Mouse (Mus musculus) hindbrain, embryonic 14.5 days (tissue): ENCODE results near the gene Gm21103. TPM values are rescaled to one million over a fixed set of nuclear protein-coding genes. Genes with fewer than 3 reads are reported as not detected.
"Not testable (repeated sequence)": the region's sequence is repeated elsewhere in the genome, so short reads cannot be mapped to it uniquely, and the experiment has no call there.

ENCODE experiments used
- ATAC-seq: fragments of 200-750 bp; cut with Nextera tagmentation; 2 replicates; pipeline ENCODE4 v1.8.0; 2017; ENCODE audit warnings: moderate number of reproducible peaks, mild to moderate bottlenecking, moderate TSS enrichment, moderate library complexity; ENCODE audit not compliant: low FRiP score
- DNase-seq: peaks from one replicate; pipeline ENCODE4 v3.0.0-alpha.2; 2015; ENCODE audit warnings: low spot score
- H3K27ac ChIP-seq: fragments of 300-500 bp; sonication (generic); 2 replicates; pipeline ENCODE4 v1.5.1; 2014; ENCODE audit warnings: mild to moderate bottlenecking, moderate library complexity
- H3K27me3 ChIP-seq: fragments of 300-500 bp; sonication (generic); 2 replicates; pipeline ENCODE4 v1.6.1; 2014; ENCODE audit warnings: mild to moderate bottlenecking, low read length, mixed read lengths; ENCODE audit not compliant: control insufficient read depth, insufficient read depth
- H3K36me3 ChIP-seq: fragments of 300-500 bp; sonication (generic); replicated peaks from 2 replicates; pipeline ENCODE4 v1.6.1; 2014; ENCODE audit not compliant: control insufficient read depth, insufficient read depth
- H3K4me1 ChIP-seq: fragments of 300-500 bp; sonication (generic); replicated peaks from 2 replicates; pipeline ENCODE4 v1.6.1; 2014; ENCODE audit warnings: antibody characterized with exemption, low read length, mixed read lengths; ENCODE audit not compliant: control insufficient read depth, insufficient read depth
- H3K4me2 ChIP-seq: fragments of 300-500 bp; sonication (generic); replicated peaks from 2 replicates; pipeline ENCODE4 v1.6.1; 2014; ENCODE audit warnings: mild to moderate bottlenecking, moderate library complexity
- H3K4me3 ChIP-seq: fragments of 300-500 bp; sonication (generic); replicated peaks from 2 replicates; pipeline ENCODE4 v1.5.1; 2014; ENCODE audit warnings: mild to moderate bottlenecking, low read length
- H3K9ac ChIP-seq: fragments of 300-500 bp; sonication (generic); 2 replicates; pipeline ENCODE4 v1.6.1; 2014
- H3K9me3 ChIP-seq: fragments of 300-500 bp; sonication (generic); 2 replicates; pipeline ENCODE4 v1.6.1; 2016; ENCODE audit warnings: low read length; ENCODE audit not compliant: control insufficient read depth
- WGBS: fragments of 180-500 bp; shearing (Covaris S2); extraction: QIAGEN DNeasy Blood & Tissue Kit; methylation state at CpG from one replicate; pipeline ENCODE4 v1.1.7; 2014; 5-methylcytosine and 5-hydroxymethylcytosine counted together
- polyA plus RNA-seq: library from polyadenylated mRNA; unstranded; fragments of >200 nt; fragmentation: Nextera tagmentation; extraction: Ambion mirVana; gene quantifications from 2 replicates; pipeline ENCODE4 v1.2.1, GENCODE M21; 2014

Gm21103 gene
- 0.23 TPM in 1 of 2 replicates, not detected in the other for polyA plus RNA-seq

DNA sequence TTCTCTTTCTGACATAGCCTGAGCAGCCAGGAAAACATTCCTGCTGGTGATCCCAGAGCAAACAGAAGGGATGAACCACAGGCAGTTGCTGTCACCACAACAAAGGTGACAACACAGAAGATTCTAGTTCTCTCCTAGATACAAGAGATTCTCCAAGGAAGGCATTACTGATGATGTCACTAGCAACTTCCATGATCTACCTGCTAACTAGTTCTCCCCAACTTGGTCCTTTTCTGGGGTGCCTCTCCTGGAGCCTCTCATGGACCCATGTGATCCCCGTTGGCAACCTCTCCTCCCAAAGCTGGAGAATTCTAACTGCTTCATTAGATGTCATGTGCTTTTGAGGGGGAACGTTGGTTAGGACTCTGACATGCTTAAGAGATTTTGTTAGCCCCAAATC is at the start of gene Gm21103:
Gene Gm21103 (minus strand): TSS at position 101 of the 400 bp plus-strand sequence.
- not testable (repeated sequence) for H3K27me3 ChIP-seq, DNase-seq, H3K9ac ChIP-seq, H3K36me3 ChIP-seq, ATAC-seq, H3K4me1 ChIP-seq, H3K9me3 ChIP-seq, H3K4me2 ChIP-seq, H3K27ac ChIP-seq, H3K4me3 ChIP-seq
- WGBS: 91% methylated on average over 2 of the region's 2 CpGs

DNA sequence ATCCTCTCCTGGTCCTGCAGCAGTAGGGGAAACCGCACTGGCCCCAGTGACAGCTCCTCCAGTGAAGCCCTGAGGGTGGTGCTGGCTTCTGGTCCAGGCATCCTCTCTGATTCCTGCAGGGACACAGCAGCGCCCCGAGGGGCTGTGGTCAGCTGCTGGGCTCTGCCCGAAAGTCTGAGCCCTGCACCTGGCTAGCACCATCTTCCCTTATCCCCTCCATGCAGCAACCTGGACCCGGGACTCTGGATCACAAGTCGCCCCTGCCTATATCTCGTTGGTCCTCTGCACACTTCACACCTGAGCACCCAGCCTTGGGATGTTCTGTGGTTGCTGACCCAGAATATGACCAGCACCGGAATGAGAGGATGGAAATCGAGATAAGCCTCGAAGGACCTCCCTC is 38.9 kb upstream of the Gm21103 start, which contains the start of gene Gm3618:
Gene Gm3618 (minus strand): TSS at position 101 of the 400 bp plus-strand sequence.
- H3K4me2 ChIP-seq, H3K36me3 ChIP-seq, H3K27ac ChIP-seq, ATAC-seq, H3K27me3 ChIP-seq, DNase-seq, H3K4me3 ChIP-seq, H3K4me1 ChIP-seq, H3K9ac ChIP-seq, H3K9me3 ChIP-seq: not testable (repeated sequence)
- WGBS: no CpG with 5 or more reads among the region's 10 CpGs

DNA sequence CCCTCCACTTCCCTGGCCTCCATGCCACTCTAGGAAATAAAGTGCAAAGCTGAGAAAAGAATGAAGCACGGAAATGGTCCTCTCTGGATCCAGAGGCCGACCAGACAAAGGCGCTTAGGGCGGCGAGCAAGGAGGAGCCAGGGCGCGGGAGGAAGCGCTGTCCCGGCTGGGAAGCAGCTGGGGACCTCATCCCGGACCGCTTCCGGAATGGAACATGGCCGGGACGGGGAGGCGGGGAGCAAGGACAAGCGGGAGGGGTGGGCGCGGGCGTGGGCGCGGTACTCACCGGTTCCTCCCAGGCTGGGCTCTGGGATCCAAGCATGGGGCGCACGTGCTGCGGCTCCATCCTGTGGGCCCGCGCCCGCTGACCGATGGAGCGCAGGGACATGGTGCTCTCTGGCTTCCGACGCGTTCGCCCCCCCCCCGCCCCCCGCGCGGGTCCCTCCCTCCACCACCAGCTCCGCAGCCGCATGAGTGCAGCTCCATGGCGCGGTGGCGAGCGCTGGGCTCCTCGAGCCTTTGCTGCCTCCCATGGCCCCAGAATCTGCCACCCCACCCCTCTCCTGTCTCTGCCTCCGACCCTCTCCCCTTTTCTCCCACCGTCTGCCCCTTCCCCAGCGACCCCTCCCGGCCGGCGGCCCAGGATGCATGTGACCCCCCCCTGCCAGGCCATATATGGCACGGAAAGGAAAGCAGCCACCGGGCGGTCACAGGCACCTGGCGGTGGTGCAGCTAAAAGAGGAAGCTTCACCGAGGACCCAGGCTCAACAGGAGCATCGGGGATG is 17.5 kb downstream of the Gm21103 start, which contains the start of gene Gm3411:
Gene Gm3411 (minus strand): TSS at position 320 of the 785 bp plus-strand sequence.
- H3K4me3 ChIP-seq: peak within 1 kb of the TSS; percentile 51
- not testable (repeated sequence) for H3K4me1 ChIP-seq, H3K36me3 ChIP-seq, H3K27me3 ChIP-seq, ATAC-seq, H3K9me3 ChIP-seq
- peak; percentile 24 for DNase-seq
- peak within 1 kb of the TSS; percentile 58 for H3K4me2 ChIP-seq
- 2% methylated on average over 49 of the region's 57 CpGs for WGBS
- 0 out of 2 replicates have a peak within 1 kb of the TSS, but pooled peaks have one; percentile 3 for H3K27ac ChIP-seq
- peak within 1 kb of the TSS; percentile 70 for H3K9ac ChIP-seq

Other genes with a start within 250 kb of the Gm21103 start
- not detected in 2 replicates for gene Gm6337, start 246.6 kb downstream of the Gm21103 start, polyA plus RNA-seq
- 6.0 and 7.4 TPM in 2 replicates for gene Gm8206, start 210.9 kb downstream of the Gm21103 start, polyA plus RNA-seq
- gene Gm3468, start 196.2 kb downstream of the Gm21103 start, polyA plus RNA-seq: 6.2 and 6.4 TPM in 2 replicates
- not detected in 2 replicates for gene Gm3476, start 179.0 kb downstream of the Gm21103 start, polyA plus RNA-seq
- not detected in 2 replicates for gene Gm21560, start 85.6 kb downstream of the Gm21103 start, polyA plus RNA-seq
- 9.3 and 11.5 TPM in 2 replicates for gene Gm3411, start 17.6 kb downstream of the Gm21103 start, polyA plus RNA-seq
- gene Gm3618, start 38.8 kb upstream of the Gm21103 start, polyA plus RNA-seq: not detected in 2 replicates
- gene Gm16440, start 85.5 kb upstream of the Gm21103 start, polyA plus RNA-seq: 0.34 TPM in 1 of 2 replicates, not detected in the other
- gene Gm3591, start 107.6 kb upstream of the Gm21103 start, polyA plus RNA-seq: 5.6 and 8.3 TPM in 2 replicates
- gene Gm3594, start 139.8 kb upstream of the Gm21103 start, polyA plus RNA-seq: not detected in 2 replicates
- not detected in 2 replicates for gene Gm8356, start 232.4 kb upstream of the Gm21103 start, polyA plus RNA-seq